Mouse (Mus musculus): Measurements from ENCODE around the gene Angptl2. TPM values are rescaled to one million over a fixed set of nuclear protein-coding genes. Genes with fewer than 3 reads are reported as not detected.
"Not testable (repeated sequence)": the region's sequence is repeated elsewhere in the genome, so short reads cannot be mapped to it uniquely, and the experiment has no call there.

The Angptl2 gene
- polyA plus RNA-seq, 1 experiment, result 7.2 TPM

DNA sequence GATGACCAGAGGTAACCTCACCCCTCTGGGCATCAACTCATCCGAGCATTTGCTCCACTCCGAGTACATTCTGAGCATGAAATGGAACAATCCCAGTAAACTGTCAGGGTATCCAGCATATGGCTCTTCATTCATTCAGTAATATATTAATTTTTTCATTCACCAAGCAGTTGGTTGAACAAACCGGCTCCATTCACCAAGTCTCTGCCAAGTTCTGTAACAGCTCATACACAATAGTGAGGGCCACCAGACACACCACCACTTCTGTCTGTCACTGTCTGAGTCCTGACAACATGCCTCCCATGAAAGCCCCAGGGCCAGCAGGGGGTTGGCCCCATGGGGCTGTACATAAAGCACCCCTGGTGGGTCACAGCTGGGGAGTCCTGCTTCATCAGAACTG is 25.9 kb upstream of the Angptl2 start:
- DNase-seq (ENCODE audit: extremely low spot score in 1 of 2, low spot score in 1 of 2), result no peak

GRCm38 (mm10) chr2:33200368-33201068 is 15.4 kb upstream of the Angptl2 start:
- DNase-seq (ENCODE audit: extremely low spot score in 1 of 2, low spot score in 1 of 2), result no peak

DNA sequence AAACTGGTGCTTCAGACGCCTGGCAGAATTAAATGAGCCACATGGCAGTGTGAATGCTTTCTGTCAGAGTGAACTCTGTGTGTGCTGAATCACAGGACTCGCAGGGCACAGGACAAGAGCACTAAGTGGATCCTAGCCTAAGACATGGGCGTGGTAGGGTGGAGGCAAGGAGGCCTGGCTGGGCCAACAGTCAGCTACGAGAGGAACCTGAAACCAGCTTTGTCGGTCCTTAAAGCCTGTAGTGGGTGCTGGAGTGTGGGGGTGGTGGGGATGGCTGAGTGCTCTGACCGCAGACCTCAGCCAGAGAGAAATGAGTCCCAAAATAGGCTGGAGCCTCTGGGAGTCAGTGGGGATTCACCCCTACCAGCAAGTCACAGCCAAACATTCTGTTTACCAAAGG is 12.6 kb upstream of the Angptl2 start:
- DNase-seq (ENCODE audit: extremely low spot score in 1 of 2, low spot score in 1 of 2), result no peak

DNA sequence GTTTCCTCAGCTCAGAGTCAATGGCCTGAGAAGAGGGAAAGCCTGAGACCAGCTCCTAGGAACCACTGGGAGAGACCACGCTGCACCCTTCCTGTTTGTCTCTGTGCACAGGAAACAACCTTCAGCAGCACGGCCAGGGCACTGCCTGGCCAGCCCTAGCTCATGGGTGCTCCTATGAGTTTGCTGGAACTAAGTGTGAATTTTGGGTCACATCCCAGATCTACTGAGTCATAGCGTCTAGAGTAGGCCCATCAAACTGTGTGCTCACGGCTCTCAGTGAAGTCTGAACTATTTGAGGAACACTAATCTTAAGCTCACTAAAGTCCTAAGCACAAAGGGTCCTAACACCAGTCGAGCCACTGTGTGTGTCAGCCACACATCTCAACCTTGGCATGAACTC is 10.9 kb upstream of the Angptl2 start:
- no peak for DNase-seq (ENCODE audit: extremely low spot score in 1 of 2, low spot score in 1 of 2)

GRCm38 (mm10) chr2:33205939-33206525 is 9.8 kb upstream of the Angptl2 start:
- DNase-seq (ENCODE audit: extremely low spot score in 1 of 2, low spot score in 1 of 2), result peak in 1 of 2 experiments; percentile 38

- no peak for DNase-seq (ENCODE audit: extremely low spot score in 1 of 2, low spot score in 1 of 2)
Measured at GRCm38 (mm10) chr2:33207069-33207468, 8.8 kb upstream of the Angptl2 start.

DNA sequence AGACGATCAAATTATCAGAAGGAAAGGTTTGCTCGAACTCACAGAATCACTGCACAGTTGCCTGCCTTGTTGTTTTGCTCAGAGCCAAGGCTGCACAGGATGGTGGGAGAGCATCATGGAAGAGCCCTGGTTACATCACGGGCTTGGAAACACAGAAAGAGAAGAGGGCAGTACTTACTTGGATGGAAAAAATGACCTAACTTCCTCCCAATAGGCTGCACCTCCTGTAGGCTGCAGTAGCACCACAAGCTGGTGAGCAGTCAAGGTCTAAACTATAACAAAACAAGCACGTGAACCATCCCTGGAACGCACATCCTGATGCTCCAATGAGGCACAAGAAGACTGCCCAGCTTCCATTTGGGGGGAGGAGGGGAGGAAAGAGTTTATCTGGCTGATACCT is 7.7 kb upstream of the Angptl2 start:
- no peak for DNase-seq (ENCODE audit: extremely low spot score in 1 of 2, low spot score in 1 of 2)

DNA sequence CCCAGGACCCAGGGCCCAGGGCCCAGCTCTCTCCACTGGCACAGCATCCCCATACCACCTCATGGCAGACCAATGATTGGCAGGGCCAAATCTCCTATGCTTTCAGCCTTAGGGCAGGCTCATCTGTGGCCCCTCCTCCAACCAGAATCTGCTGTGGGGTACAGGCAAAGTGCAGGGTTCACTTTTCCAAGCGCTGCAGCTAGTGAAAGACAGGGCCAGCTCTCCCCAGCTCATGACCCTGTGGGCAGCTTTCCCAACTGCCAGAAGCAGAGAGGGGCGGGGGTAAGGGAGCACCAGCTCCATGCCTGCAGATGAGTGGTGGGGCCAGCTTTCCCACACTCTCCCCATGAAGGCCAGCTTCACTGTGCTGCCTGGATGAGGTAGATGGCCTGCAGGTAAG is 5.0 kb upstream of the Angptl2 start:
- no peak for DNase-seq (ENCODE audit: extremely low spot score in 1 of 2, low spot score in 1 of 2)

DNA sequence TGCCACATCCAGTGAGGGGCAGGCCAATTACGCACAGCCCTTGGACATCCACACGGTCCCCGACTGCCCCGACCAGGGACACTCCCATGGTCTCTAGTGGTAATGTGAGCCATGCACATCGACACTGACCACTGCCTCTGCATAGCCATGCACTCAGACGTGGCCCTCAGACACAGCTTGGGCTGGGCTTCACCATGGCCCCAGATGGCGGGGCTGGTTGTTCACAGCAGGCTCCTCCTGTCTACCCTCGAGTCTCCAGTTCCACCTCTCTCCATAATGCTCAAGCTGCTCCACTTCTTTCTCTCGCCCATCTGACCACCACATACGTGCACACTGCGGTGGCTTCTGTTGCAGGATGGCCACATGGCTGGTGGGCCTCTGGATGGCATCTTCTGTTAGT is 4.6 kb upstream of the Angptl2 start:
- DNase-seq (ENCODE audit: extremely low spot score in 1 of 2, low spot score in 1 of 2), result not testable (repeated sequence)

DNA sequence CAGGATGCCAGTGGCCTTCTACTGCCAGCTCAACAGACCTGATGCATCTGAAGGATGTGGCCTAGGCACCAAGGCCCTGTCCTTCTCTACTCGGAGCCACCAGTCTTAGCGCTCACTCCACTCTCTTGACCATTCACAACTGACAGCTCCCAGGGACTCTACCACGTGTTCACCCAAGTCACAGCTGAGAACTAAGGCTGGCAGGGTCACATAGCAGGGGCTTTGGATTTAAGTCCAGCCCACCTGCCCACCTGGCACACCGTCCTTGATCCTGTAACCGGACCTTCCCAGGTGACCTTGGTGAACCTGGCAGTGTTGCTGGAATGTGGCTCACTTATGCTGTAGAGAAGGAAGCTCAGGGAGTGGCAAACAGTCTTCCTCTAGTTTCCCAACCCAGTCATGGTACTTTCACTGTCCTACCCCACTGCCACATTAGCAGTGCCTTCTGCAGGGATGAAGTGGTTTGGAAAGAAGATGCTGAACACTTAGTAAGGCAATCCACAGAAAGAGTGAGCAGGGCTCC is 631 bp upstream of the Angptl2 start:
- no peak for DNase-seq (ENCODE audit: extremely low spot score in 1 of 2, low spot score in 1 of 2)

GRCm38 (mm10) chr2:33216645-33217424 is 966 bp downstream of the Angptl2 start:
- no peak for DNase-seq (ENCODE audit: extremely low spot score in 1 of 2, low spot score in 1 of 2)

GRCm38 (mm10) chr2:33217425-33217794 is 1.5 kb downstream of the Angptl2 start:
- DNase-seq (ENCODE audit: extremely low spot score in 1 of 2, low spot score in 1 of 2), result no peak

DNA sequence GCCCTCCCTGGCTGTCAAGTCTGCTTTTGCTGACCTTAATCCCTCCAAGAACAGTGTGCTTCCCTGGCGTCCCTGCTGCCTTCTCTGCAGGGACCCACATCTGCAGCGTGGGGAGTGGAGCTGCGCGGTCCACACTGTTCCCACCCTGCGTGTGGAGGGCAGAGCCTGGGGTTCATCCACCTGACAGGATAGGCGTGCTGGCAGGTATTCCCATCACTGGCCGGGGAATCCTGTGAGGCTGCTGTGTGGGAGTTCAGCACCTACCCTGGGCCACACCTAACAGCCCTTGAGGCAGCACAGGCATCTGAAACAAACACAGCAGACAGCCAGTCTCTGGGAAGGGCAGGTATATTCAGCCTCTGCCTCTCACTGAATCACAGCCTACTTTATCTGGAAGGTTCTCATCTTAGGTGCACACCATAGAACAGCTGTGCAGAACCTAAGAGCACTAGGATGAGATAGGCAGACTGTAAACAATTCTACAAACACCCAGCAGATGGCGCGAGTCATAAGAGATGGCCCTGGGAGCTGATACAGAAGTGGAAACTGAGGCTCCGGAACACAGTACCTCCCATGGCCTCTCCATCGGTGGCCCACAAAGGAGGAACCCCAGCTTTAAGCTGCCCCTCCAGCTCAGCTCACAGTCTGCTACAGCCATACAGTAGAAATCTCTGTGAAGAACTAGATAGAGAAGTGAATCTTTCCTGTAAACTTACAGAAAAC is 3.2 kb downstream of the Angptl2 start:
- peak in 1 of 2 experiments; percentile 64 for DNase-seq (ENCODE audit: extremely low spot score in 1 of 2, low spot score in 1 of 2)

DNA sequence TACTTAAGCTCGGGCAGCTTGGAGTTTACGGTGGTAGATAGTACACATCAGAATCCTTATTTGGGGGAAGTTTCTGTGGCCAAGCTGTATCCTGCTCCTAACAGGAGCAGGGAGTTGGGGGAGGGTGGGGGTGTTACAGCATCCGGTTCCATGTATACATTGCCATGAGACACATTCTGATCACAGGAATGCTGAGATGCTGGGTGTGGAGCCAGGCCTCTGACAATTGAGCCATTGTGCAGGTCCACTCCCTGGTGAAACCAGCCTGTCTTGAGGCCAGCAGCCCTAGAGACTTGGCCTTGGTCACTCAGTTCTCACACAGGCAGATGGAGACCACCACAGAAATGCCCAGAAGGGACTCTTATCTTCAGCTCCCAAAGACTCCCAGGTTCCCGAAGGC is 3.8 kb downstream of the Angptl2 start:
- no peak for DNase-seq (ENCODE audit: extremely low spot score in 1 of 2, low spot score in 1 of 2)

- DNase-seq (ENCODE audit: extremely low spot score in 1 of 2, low spot score in 1 of 2), result no peak
Measured at GRCm38 (mm10) chr2:33220246-33220645, 4.4 kb downstream of the Angptl2 start.

DNA sequence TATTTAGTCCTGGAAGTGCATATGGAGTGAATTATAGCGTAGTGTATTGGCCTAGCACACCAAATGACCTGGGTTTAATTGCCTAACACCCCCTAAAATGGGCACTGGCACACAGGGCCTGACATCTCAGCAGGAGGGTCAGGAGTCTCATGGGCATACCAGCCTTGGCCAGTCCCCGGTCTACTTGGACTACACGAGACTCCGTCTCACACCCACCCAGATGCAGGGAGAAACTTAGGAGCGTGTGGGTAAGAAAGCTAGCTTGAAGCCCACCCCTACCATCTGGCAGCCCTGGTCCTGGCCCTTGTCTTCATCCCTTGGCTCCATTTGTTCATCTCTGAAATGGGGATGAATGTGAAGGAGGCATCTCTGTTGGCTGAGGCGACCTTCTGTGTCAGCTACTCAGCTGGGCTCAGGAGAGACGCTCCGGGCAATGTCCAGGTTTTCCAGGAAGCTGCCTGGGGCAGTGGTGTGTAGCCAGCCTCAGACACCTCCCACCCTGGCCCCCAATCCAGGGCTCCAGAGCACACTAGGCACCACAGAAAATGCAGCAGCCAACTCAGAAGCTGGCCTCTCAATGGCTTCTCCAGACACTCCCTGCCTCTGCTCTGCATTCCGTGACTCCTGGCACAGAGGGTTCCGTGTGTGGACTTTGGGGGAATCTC is 4.9 kb downstream of the Angptl2 start:
- DNase-seq (ENCODE audit: extremely low spot score in 1 of 2, low spot score in 1 of 2), result no peak

DNA sequence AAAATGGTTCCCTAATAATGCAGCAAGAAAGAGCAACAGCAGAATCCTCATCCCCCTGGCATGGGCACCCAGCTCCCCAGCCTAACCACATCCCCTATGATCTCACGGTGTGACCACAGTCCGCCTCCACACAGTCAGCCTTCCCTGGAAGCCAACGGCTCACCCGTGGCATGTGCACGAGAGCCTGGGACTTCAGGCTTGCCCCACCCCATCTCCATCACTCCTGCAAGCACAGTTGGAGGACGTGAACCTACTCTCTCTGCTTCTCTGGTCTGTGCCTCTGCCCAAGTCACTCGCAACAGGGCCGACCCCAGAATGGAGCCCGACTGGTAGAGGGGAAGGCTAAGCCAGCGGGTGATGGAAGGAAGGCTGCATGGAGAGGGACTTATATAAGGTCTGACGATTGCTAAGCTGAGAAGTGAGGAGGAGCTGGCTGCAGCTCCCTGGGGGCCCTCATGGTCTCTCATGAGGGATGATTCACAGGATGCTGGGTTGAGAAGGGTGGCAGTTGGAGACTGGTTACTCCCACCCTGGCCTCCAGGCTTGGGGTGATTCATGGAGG is 5.6 kb downstream of the Angptl2 start:
- peak in 1 of 2 experiments; percentile 62 for DNase-seq (ENCODE audit: extremely low spot score in 1 of 2, low spot score in 1 of 2)

DNA sequence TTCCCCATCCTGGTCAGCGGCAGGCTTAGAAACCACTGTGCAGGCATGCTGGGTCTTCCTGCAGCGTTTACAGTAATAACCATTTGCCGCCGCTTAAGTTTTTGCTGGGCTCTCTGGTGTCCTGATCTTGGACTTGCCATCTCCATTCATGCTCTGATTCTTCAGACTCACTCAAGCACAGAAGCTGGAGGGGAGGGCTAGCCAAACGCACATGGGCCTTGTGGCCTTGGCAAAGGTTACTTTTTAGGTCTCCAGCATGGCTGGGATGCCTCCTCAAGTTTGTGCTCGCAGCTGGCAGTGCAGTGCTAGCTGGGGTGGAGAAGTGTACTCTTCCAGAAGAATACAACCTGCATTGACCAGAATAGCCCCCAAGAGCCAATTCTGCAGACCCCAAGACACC is 6.6 kb downstream of the Angptl2 start:
- DNase-seq (ENCODE audit: extremely low spot score in 1 of 2, low spot score in 1 of 2), result no peak

DNA sequence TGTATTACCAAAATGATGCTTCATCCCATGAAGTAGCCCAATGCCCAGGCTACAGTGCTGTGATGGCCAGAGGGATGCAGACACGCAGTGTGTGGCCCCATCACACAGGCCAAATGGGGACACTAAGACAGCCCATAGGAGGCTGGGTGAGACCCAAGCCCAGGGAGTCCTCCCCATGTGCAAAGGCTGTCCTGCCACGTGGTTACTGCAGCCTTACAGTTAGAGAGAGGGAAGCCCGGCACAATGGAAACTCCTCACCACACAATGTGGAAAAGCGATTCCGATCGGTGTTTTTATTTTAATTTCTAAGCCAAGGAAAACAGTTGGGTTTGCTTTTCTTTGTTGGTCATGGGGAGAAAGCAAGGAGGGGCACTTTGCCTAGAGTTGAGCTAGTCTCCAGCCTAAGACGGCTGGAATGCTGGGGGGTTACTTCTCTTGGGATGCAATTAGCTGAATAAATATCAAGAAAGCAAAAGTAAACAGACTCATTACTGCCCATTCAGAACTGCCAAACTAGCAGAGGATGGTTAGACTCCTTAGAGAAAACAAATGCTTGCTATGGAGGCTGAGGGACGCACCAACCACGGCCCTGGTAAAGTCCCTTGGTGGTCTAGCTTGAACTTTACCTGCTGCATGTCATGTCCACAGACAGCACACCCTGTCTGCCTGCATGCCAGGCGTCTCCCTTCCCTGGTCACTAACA is 7.9 kb downstream of the Angptl2 start:
- no peak for DNase-seq (ENCODE audit: extremely low spot score in 1 of 2, low spot score in 1 of 2)

Measured in frontal cortex, adult 2 months (tissue).